Mouse (Mus musculus): ENCODE measurements around the gene Tsku. TPM values are rescaled to one million over a fixed set of nuclear protein-coding genes. Genes with fewer than 3 reads are reported as not detected.
A peak's percentile ranks its signal among the peaks of the same experiment; 100 is the strongest.

Tsku gene
- polyA plus RNA-seq, 1 experiment from 2014 or later, result 16.0 TPM

DNA sequence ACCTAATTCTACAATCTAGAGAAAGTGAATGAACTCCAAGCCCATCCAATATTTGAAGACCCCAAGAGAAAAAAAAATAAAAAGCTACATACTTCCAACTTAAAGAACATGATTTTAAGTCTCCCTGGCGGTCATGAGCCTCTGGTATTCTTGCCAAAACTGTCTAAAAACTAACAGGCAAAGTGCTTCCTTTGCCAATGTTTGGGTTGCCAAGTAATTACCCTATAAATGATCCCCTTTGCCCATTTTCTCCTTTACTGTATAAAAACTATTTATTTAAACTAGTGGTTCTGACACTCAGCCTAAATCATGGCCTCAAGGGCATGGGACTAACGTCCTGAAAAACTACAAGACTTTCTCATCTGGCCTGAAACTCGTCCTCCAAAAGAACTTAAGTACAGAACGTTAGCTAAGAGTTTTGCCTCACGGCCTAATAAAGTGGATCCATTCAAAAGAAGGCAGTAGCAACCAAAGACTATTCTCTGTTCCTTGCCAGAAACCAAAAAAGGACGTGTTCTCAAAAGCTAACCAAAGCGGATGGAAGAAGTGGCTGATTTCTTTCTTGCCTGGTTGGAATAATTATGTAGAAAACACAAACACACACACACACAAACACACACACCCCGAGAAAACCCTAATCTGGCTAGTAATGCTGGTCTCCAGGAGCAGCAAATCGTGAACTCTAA, 53.1 kb downstream of the Tsku start:
- Histone ChIP-seq H3K27me3 (ENCODE audit: control insufficient read depth, insufficient read depth, low read length) (no peaks in the 10 kb centered on the region), H3K36me3 (ENCODE audit: control insufficient read depth, insufficient read depth, low read length) (no peaks in the 10 kb centered on the region), H3K27ac (replicated peaks; ENCODE audit: low read depth, low read length) (no peak overlapping the region), H3K4me1 (ENCODE audit: control insufficient read depth, insufficient read depth, low read length) (0 out of 2 replicates have a peak, but pooled peaks cover 3% of the 10 kb centered on the region), H3K9ac (ENCODE audit: low read length) (peak overlapping the region; percentile 86), H3K4me3 (ENCODE audit: low read depth, low read length) (peak overlapping the region; percentile 83), H3K9me3 (ENCODE audit: control insufficient read depth, low read length) (no peaks in the 10 kb centered on the region), H3K4me2 (ENCODE audit: low read depth, severe bottlenecking) (peak overlapping the region; percentile 85)
- ATAC-seq (ENCODE audit: insufficient number of reproducible peaks, low FRiP score, low TSS enrichment, low read depth) (no peak), DNase-seq (ENCODE audit: low spot score) (no peak)
- WGBS, result 52% methylated on average over 9 of the region's 9 CpGs

DNA sequence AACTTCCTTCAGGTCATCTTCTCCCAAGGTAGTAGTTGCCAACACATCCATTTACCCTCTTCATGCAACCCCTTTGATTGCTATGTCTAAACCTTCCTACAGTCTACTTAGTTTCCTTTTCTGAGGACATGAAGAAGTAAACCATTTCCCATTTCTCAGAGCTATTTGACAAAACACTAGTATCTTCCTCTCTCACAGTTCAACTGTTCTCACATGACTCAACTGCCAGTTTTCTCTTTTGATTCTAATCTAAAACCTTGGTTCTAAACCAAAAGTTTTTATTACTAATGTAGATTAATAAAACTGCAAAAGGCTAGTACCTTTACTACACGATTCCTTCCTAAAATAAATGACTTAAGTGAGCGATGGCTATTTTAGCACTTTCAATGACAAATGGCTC, 53.7 kb downstream of the Tsku start:
- H3K27ac ChIP-seq (replicated peaks; ENCODE audit: low read depth, low read length), result no peak overlapping the region
- H3K27me3 ChIP-seq (ENCODE audit: control insufficient read depth, insufficient read depth, low read length), result no peaks in the 10 kb centered on the region
- H3K9me3 ChIP-seq (ENCODE audit: control insufficient read depth, low read length), result no peaks in the 10 kb centered on the region
- H3K4me3 ChIP-seq (ENCODE audit: low read depth, low read length), result no peak overlapping the region
- H3K4me1 ChIP-seq (ENCODE audit: control insufficient read depth, insufficient read depth, low read length), result 0 out of 2 replicates have a peak, but pooled peaks cover 3% of the 10 kb centered on the region
- WGBS, result 90% methylated on average over 2 of the region's 2 CpGs
- no peak for DNase-seq (ENCODE audit: low spot score)
- no peaks in the 10 kb centered on the region for H3K36me3 ChIP-seq (ENCODE audit: control insufficient read depth, insufficient read depth, low read length)
- no peak for ATAC-seq (ENCODE audit: insufficient number of reproducible peaks, low FRiP score, low TSS enrichment, low read depth)
- no peak overlapping the region for H3K9ac ChIP-seq (ENCODE audit: low read length)
- no peak overlapping the region for H3K4me2 ChIP-seq (ENCODE audit: low read depth, severe bottlenecking)

Other genes with a start within 250 kb of the Tsku start
- 14.0 and 15.7 TPM in 2 replicates for gene Myo7a, start 241.8 kb downstream of the Tsku start, polyA plus RNA-seq (2014; fragmentation: Nextera tagmentation; extraction: Ambion mirVana)
- 0.14 and 0.20 TPM in 2 replicates for gene Omp, start 215.8 kb downstream of the Tsku start, polyA plus RNA-seq (2014; fragmentation: Nextera tagmentation; extraction: Ambion mirVana)
- 2.5 and 2.7 TPM in 2 replicates for gene Capn5, start 183.1 kb downstream of the Tsku start, polyA plus RNA-seq (2014; fragmentation: Nextera tagmentation; extraction: Ambion mirVana)
- not detected in 2 replicates for gene B3gnt6, start 161.8 kb downstream of the Tsku start, polyA plus RNA-seq (2014; fragmentation: Nextera tagmentation; extraction: Ambion mirVana)
- 24.6 and 26.4 TPM in 2 replicates for gene Acer3, start 40.1 kb downstream of the Tsku start, polyA plus RNA-seq (2014; fragmentation: Nextera tagmentation; extraction: Ambion mirVana)
- gene Gucy2d, start 79.1 kb upstream of the Tsku start, polyA plus RNA-seq (2014; fragmentation: Nextera tagmentation; extraction: Ambion mirVana), result not detected in 2 replicates
- gene Lrrc32, start 128.0 kb upstream of the Tsku start, polyA plus RNA-seq (2014; fragmentation: Nextera tagmentation; extraction: Ambion mirVana), result 2.4 and 3.4 TPM in 2 replicates